Mouse (Mus musculus) erythroid progenitor cell, adult 5-6 weeks (primary cell): ENCODE results near the gene Dbh. TPM values are rescaled to one million over a fixed set of nuclear protein-coding genes. Genes with fewer than 3 reads are reported as not detected.

ENCODE experiments used
- ATAC-seq: replicated peaks from 2 replicates; pipeline ENCODE4 v1.8.0; 2016; ENCODE audit warnings: moderate number of reproducible peaks, mild to moderate bottlenecking, moderate TSS enrichment, inconsistent platforms; ENCODE audit not compliant: poor library complexity, low FRiP score, severe bottlenecking
- total RNA-seq, 2 experiments: library from RNA; stranded (forward) in 1 of 2; stranded (reverse) in 1 of 2; fragments of 150-400 nt in 1 of 2; fragments of 186-747, 209-891 nt in 1 of 2; gene quantifications; 2 replicates each; pipeline versions ENCODE4 v1.2.3 to v1.2.4; 2015 to 2017; ENCODE audit warnings: low replicate concordance in 2 of 2

The Dbh gene
- total RNA-seq (2015; ENCODE audit: low replicate concordance), result not detected in 2 replicates
- not detected in 2 replicates for total RNA-seq (2017; ENCODE audit: low replicate concordance)

DNA sequence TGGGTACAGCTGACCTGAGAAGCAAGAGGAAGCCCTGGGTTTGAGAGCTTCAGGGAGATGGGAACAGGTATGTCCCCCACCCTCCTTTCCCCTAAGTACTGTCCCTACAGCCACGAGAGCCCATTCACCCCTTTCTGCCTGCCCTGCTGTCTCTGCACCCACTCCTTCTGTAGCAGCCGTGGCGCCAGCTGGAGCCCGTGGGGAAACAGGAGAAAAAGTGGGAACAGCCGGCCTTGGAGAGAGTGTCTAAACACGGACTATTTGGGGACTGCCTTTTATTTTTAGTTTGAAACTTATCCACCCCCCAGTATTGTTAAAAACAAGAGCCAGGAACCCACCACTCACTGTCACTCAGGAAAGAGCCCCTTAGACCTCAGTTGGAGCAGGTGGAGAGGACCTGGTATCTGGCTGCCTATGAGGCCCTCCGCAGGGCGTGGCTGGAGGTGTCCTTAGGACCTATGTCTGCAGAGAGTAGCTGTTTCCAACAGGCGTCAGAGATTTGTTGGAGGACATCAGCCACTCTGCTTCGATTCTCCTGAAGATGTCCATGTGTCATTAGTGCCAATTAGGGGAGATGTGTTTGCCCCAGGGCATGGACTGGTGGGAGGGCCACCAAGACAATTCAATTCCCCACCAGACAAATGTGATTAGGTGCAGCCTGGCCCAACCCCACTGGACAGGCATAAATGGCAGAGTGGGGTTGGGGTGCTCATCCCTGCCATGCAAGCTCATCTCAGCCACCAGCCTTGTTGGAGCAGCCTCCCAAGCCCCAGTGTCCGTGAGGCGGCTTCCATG is at the start of gene Dbh:
Dbh (plus strand) TSS at position 438 of the 795 bp plus-strand sequence.
- ATAC-seq, result no peak

- no peak for ATAC-seq
Observed at GRCm38 (mm10) chr2:27118452-27118851, 46.6 kb upstream of the Dbh start.

- ATAC-seq, result no peak
Observed at GRCm38 (mm10) chr2:27119766-27120165, 45.3 kb upstream of the Dbh start.

GRCm38 (mm10) chr2:27120241-27120641 is 44.8 kb upstream of the Dbh start:
- ATAC-seq, result no peak

- ATAC-seq, result no peak
Observed at GRCm38 (mm10) chr2:27121626-27122355, 43.2 kb upstream of the Dbh start.

GRCm38 (mm10) chr2:27122578-27122977 is 42.5 kb upstream of the Dbh start:
- ATAC-seq, result no peak

GRCm38 (mm10) chr2:27123121-27123520 is 41.9 kb upstream of the Dbh start:
- no peak for ATAC-seq

GRCm38 (mm10) chr2:27125979-27126378 is 39.1 kb upstream of the Dbh start:
- no peak for ATAC-seq

DNA sequence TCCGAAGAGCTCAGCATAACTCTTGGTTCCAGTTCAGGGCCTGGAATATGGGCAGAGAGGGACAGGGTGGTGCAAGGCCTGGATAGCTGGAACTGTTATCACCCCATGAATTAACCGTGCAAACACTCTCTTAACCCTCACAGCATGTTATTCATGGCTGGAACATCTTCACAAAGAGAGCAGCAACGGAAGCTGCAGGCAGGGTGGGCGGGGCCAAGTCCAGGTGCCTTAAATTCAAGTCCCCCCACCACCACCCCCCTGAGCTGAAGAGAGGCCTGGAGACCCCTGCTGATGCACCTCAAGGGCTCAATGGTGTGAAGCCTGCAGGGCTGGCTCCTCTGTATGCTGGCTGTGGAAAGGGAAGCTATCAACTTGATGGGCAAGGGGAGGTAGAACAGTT is 38.5 kb upstream of the Dbh start:
- no peak for ATAC-seq

- no peak for ATAC-seq
Observed at GRCm38 (mm10) chr2:27128990-27129389, 36.0 kb upstream of the Dbh start.

- ATAC-seq, result no peak
Observed at GRCm38 (mm10) chr2:27135935-27136334, 29.1 kb upstream of the Dbh start.

GRCm38 (mm10) chr2:27136336-27136735 is 28.7 kb upstream of the Dbh start:
- ATAC-seq, result no peak

GRCm38 (mm10) chr2:27136789-27137188 is 28.2 kb upstream of the Dbh start:
- ATAC-seq, result no peak

DNA sequence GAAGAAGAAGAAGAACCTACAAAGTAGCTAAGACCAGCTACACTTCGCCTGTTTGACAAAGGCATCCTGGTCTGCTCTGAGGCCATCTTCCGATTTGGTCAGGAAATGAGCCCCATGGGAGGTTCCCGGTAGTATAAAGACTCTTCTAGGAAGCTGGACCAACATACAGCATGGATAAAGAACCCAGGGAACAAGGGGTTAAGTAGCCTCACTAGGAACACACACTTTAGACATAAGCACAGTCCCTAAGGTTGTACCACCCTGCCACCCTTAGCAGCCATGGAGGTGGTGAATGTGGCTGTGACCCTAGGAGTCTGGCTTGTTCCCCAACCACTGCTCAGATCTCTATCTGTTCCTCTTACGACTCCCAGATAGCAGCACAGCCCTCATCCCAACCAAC is 26.7 kb upstream of the Dbh start:
- ATAC-seq, result no peak

DNA sequence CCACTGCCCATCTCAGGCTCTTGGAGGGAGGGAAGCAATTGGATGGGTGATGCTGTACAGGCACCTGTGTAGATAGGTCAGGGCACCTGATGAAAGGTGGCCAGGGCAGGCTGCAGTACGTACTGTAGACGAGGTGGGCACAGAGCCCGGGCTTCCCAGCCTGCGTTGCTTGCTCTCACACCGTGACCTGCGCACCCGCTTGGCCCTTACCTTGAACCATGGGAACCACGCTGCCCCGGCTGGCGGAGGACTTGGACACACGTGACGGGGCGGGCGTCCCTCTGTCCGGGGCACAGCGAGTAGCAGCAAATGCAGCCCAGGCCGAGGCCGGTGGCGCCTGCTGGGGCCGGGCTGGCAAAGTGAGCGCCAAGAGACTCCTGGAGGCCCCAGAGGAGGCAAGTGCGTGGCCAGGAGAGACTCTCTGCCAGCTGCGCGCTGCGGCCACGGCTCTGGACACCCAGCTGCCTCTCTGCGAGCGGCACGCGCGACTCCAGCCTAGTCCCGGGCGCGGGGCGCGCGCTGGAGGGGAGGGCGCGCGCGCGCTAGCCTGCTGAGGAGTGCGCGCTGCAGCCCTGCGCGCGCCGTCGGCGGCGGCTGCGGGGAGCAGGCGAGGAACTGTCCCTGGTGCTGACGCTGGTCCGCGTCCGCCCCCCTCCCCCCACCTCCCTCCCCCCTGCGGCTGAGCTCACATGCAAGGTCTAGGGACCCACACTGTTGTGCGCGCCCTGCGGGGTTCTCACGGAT is 22.9 kb upstream of the Dbh start, which contains the start of gene Fam163b:
Fam163b (minus strand) TSS at position 542 of the 744 bp plus-strand sequence.
- ATAC-seq, result no peak

- ATAC-seq, result no peak
Observed at GRCm38 (mm10) chr2:27144957-27145356, 20.1 kb upstream of the Dbh start.

GRCm38 (mm10) chr2:27146840-27147239 is 18.2 kb upstream of the Dbh start:
- ATAC-seq, result no peak

DNA sequence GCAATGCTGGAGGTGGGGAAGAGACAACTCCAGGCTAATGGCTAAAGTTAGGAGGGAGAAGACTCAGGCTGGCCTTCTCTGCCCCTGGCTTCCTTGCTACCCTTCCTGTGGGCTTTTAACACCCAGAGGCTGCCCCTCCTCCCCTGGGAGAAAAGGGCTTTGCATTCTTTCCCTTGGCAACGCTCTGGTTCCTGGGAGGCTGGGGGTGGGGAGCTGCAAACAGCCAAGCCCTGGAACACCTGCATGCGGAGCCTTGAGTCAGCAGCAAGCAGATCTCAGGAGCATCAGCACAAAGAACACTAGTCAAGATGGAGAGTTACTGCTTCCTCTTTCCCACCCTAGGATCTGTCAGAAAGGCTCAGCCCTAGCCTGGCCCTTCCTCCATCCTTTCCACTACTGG is 15.6 kb upstream of the Dbh start:
- ATAC-seq, result no peak

DNA sequence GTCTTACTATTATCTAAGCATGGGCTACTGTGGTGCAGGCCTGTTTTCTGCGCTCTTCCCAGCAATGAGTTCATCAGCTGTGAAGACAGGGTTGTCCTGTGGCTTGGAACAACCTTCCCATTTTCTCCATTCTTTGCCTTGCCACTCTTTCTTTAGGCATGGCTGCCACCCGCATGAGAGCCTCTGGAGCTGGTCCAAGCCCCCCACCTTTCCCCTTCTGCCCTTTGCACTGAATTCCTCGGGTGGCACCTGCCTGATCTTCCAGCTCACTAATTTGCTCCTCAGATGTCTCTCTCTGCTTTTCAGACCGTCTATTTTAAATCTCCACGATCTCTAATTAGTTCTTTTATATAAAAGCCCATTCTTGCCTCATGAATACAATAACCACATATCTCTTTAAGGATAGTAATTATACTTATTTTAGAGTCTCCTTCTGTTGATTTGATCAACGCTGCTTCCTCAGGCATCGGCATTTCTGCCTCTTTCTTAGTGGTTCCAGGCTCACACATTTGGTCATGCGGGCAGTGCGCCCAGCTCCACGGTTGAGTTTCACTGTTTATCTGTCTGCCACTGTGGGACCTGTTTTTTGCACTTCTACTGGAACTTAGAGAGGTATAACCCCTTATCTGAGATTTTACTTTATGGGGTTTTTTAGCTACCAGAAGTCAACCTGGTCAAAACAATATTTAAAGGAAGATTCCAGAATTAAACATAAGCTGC is 10.4 kb upstream of the Dbh start:
- ATAC-seq, result no peak

- no peak for ATAC-seq
Observed at GRCm38 (mm10) chr2:27156596-27156995, 8.4 kb upstream of the Dbh start.
